Mouse (Mus musculus) olfactory bulb, adult 2 months (tissue): ENCODE measurements around the gene Idh2.

Experiments
- CTCF ChIP-seq: fragments of 200-500 bp; IDR thresholded peaks from 2 replicates; pipeline ENCODE4 v1.5.1; 2012; ENCODE audit warnings: low read depth, mild to moderate bottlenecking, low read length, moderate library complexity; ENCODE audit not compliant: insufficient read depth
- POLR2A ChIP-seq: fragments of 200-500 bp; IDR thresholded peaks from 2 replicates; pipeline ENCODE4 v1.6.1; 2012; ENCODE audit warnings: mild to moderate bottlenecking, low read depth, low read length, moderate library complexity; ENCODE audit not compliant: insufficient read depth

- TF ChIP-seq CTCF = no peak
- no peak for TF ChIP-seq POLR2A
Observed at GRCm38 (mm10) chr7:80138375-80138774, 23.2 kb upstream of the Idh2 start.
